Mouse (Mus musculus) CH12.LX (cell line): Measurements from ENCODE around the gene Mrpl9. TPM values are rescaled to one million over a fixed set of nuclear protein-coding genes. Genes with fewer than 3 reads are reported as not detected.

Source experiments
- DNase-seq: peaks from one replicate; pipeline ENCODE4 v3.0.0-alpha.2; 2013; ENCODE audit errors: extremely low read depth
- H3K27ac ChIP-seq: 2 replicates; pipeline ENCODE4 v1.5.1; 2012; ENCODE audit warnings: low read depth, mild to moderate bottlenecking, control low read depth, moderate library complexity; ENCODE audit not compliant: insufficient read depth
- H3K27me3 ChIP-seq: replicated peaks from 2 replicates; pipeline ENCODE3; 2012; ENCODE audit warnings: inconsistent platforms
- H3K36me3 ChIP-seq, 2 experiments: replicated peaks in 1 of 2; 2 replicates each; pipeline versions ENCODE3 to v1.6.1; 2012; ENCODE audit warnings: inconsistent platforms in 1 of 2, low read length in 1 of 2, mild to moderate bottlenecking in 1 of 2, mixed read lengths in 1 of 2, moderate library complexity in 1 of 2; ENCODE audit not compliant: control insufficient read depth in 1 of 2, insufficient read depth in 1 of 2
- H3K4me1 ChIP-seq, 2 experiments: 2 replicates each; pipeline ENCODE4 v1.6.1; 2012; ENCODE audit warnings: inconsistent platforms in 1 of 2, moderate library complexity in 1 of 2; ENCODE audit not compliant: insufficient read depth in 2 of 2, control insufficient read depth in 1 of 2
- H3K4me2 ChIP-seq: 2 replicates; pipeline ENCODE4 v1.6.1; 2012; ENCODE audit warnings: low read depth, mild to moderate bottlenecking, control low read depth; ENCODE audit not compliant: poor library complexity, insufficient read depth, severe bottlenecking
- H3K4me3 ChIP-seq, 3 experiments: fragments of 150-350 bp in 1 of 3; sonication (generic) in 1 of 3; replicated peaks in 1 of 3; 2 replicates each; pipeline versions ENCODE3 to v1.5.1; 2011 to 2012; ENCODE audit warnings: low read depth in 2 of 3, low read length in 2 of 3, mild to moderate bottlenecking in 2 of 3, moderate library complexity in 2 of 3, control low read depth in 1 of 3, improper control_type of control experiment in 1 of 3, inconsistent platforms in 1 of 3, mixed read lengths in 1 of 3; ENCODE audit not compliant: poor library complexity in 1 of 3
- H3K79me2 ChIP-seq: replicated peaks from 2 replicates; pipeline ENCODE4 v1.6.1; 2012; ENCODE audit warnings: mild to moderate bottlenecking, moderate library complexity; ENCODE audit not compliant: control insufficient read depth, poor library complexity, insufficient read depth, severe bottlenecking; ENCODE audit errors: extremely low read depth
- H3K9ac ChIP-seq: 2 replicates; pipeline ENCODE4 v1.6.1; 2012; ENCODE audit warnings: low read depth, mild to moderate bottlenecking, control low read depth, moderate library complexity; ENCODE audit not compliant: insufficient read depth
- H3K9me3 ChIP-seq: replicated peaks from 2 replicates; pipeline ENCODE3; 2012; ENCODE audit warnings: low read length, inconsistent platforms, mixed read lengths
- CHD2 ChIP-seq: IDR thresholded peaks from 2 replicates; pipeline ENCODE4 v1.6.1; 2011; ENCODE audit warnings: low read length, improper control_type of control experiment
- E2F4 ChIP-seq: IDR thresholded peaks from 2 replicates; pipeline ENCODE4 v1.6.1; 2011; ENCODE audit warnings: low read depth, low read length, improper control_type of control experiment; ENCODE audit not compliant: insufficient replicate concordance
- HCFC1 ChIP-seq: IDR thresholded peaks from 2 replicates; pipeline ENCODE4 v1.6.1; 2012; ENCODE audit warnings: low read depth, mild to moderate bottlenecking, inconsistent platforms, low read length, improper control_type of control experiment
- IRF4 ChIP-seq: IDR thresholded peaks from 2 replicates; pipeline ENCODE4 v1.6.1; 2014; ENCODE audit warnings: low read depth, mild to moderate bottlenecking, inconsistent platforms, low read length, improper control_type of control experiment
- MXI1 ChIP-seq: IDR thresholded peaks from 2 replicates; pipeline ENCODE4 v1.6.1; 2011; ENCODE audit warnings: mild to moderate bottlenecking, low read depth, low read length, improper control_type of control experiment
- NRF1 ChIP-seq: IDR thresholded peaks from 2 replicates; pipeline ENCODE4 v1.6.1; 2014; ENCODE audit warnings: low read depth, mild to moderate bottlenecking, inconsistent platforms, low read length, improper control_type of control experiment, moderate library complexity
- PAX5 ChIP-seq: IDR thresholded peaks from 2 replicates; pipeline ENCODE4 v1.6.1; 2012; ENCODE audit warnings: low read length, inconsistent platforms, mixed read lengths
- POLR2A ChIP-seq: IDR thresholded peaks from 2 replicates; pipeline ENCODE4 v1.6.1; 2011; ENCODE audit warnings: low read depth, mild to moderate bottlenecking, improper control_type of control experiment, low read length
- SIN3A ChIP-seq: IDR thresholded peaks from 2 replicates; pipeline ENCODE4 v1.6.1; 2012; ENCODE audit warnings: low read length, improper control_type of control experiment, inconsistent platforms
- UBTF ChIP-seq: IDR thresholded peaks from 2 replicates; pipeline ENCODE4 v1.6.1; 2012; ENCODE audit warnings: low read depth, mild to moderate bottlenecking, inconsistent platforms, low read length, improper control_type of control experiment, moderate library complexity
- ZMIZ1 ChIP-seq: IDR thresholded peaks from 2 replicates; pipeline ENCODE4 v1.6.1; 2012; ENCODE audit warnings: low read depth, mild to moderate bottlenecking, inconsistent platforms, low read length, improper control_type of control experiment
- ZNF384 ChIP-seq: IDR thresholded peaks from 2 replicates; pipeline ENCODE4 v1.6.1; 2012; ENCODE audit warnings: low read depth, low read length, improper control_type of control experiment, inconsistent platforms
- dilution Hi-C: fragments of 300-500 bp; cut with MboI; formaldehyde crosslinking; loops from 2 replicates; pipeline ENCODE4 v1.14.3; 2020; ENCODE audit warnings: low sequenced_read_pairs; ENCODE audit not compliant: extremely low pct_unique_long_range_greater_than_20kb, extremely low pct_ligation_motif_present
- in situ Hi-C: fragments of 300-500 bp; cut with MboI; formaldehyde crosslinking; loops from 3 replicates; pipeline ENCODE4 v1.14.3; 2019; ENCODE audit warnings: low sequenced_read_pairs, low pct_ligation_motif_present, low pct_unique_long_range_greater_than_20kb, mixed read lengths
- polyA plus RNA-seq: library from polyadenylated mRNA; unstranded; fragments of >175 nt; gene quantifications from 2 replicates; pipeline ENCODE4 v1.2.1, GENCODE M21; 2012; ENCODE audit warnings: low read depth; ENCODE audit not compliant: insufficient read length
- total RNA-seq, 2 experiments: library from RNA; depleted of rRNA; stranded (reverse); fragments of 300-350 nt in 1 of 2; fragments of >200 nt in 1 of 2; gene quantifications; 2 replicates each; pipeline ENCODE4 v1.2.3; 2012 to 2014

Gene Mrpl9
- total and polyA plus RNA-seq, 3 experiments, result 104 to 114 (median 111) TPM

- Histone ChIP-seq H3K9ac (no peak overlapping the region), H3K36me3 (peaks cover 0 to 14% of the 10 kb centered on the region in 2 experiments), H3K79me2 (no peaks in the 10 kb centered on the region), H3K27me3 (no peaks in the 10 kb centered on the region), H3K27ac (no peak overlapping the region), H3K9me3 (no peaks in the 10 kb centered on the region), H3K4me2 (no peak overlapping the region), H3K4me1 (peaks cover 4 to 39% of the 10 kb centered on the region in 2 experiments), H3K4me3 (no peak overlapping the region)
- in situ Hi-C loops (no loop called here), dilution Hi-C loops (no loop called here)
- DNase-seq, result no peak
- peak; percentile 30; the same call in 1 of the 2 replicates for TF ChIP-seq ZNF384
- no peak for TF ChIP-seq E2F4
- no peak for TF ChIP-seq HCFC1
- TF ChIP-seq SIN3A, result no peak
- no peak for TF ChIP-seq CHD2
- TF ChIP-seq POLR2A, result no peak
Observed at GRCm38 (mm10) chr3:94485922-94486321, 42.8 kb downstream of the Mrpl9 start.

DNA sequence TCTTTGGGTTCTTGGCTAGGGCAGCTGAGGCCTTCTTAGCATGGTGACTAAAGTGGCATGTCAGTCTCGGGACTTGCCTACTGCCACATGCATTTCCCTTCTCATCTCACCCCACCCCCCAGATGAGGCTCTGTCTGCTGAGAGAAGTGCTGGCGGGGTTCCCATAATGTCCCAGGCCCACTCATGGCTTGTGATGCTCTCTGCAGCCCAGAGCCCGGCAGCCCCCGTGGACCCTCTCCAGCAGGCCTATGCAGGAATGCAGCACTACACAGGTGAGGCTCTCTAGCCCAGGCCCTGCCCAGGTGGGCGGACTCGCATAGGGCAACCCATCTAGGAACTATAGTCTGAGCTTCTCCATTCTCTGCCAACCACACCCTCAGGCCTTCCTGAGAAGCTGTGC lies 44.5 kb downstream of the Mrpl9 start:
- Histone ChIP-seq H3K9me3 (no peaks in the 10 kb centered on the region), H3K79me2 (no peaks in the 10 kb centered on the region), H3K4me2 (no peak overlapping the region), H3K27me3 (no peaks in the 10 kb centered on the region), H3K27ac (no peak overlapping the region), H3K9ac (no peak overlapping the region)
- DNase-seq, result no peak
- in situ Hi-C loops, result no loop called here
- TF ChIP-seq MXI1 (no peak), IRF4 (no peak), UBTF (no peak), NRF1 (no peak)
- TF ChIP-seq, all 38 proteins: peak for 0
- Histone ChIP-seq H3K4me3 (no peak overlapping the region), H3K36me3 (peaks cover 0 to 25% of the 10 kb centered on the region in 2 experiments), H3K4me1 (peaks cover 4 to 31% of the 10 kb centered on the region in 2 experiments)
- dilution Hi-C loops, result no loop called here

- Histone ChIP-seq H3K4me3 (no peak overlapping the region), H3K4me1 (peaks cover 0 to 9% of the 10 kb centered on the region in 2 experiments; a peak in 1 of 4 replicates), H3K9me3 (no peaks in the 10 kb centered on the region), H3K79me2 (no peaks in the 10 kb centered on the region), H3K36me3 (peaks cover 9 to 92% of the 10 kb centered on the region in 2 experiments), H3K9ac (no peak overlapping the region), H3K27me3 (no peaks in the 10 kb centered on the region), H3K4me2 (no peak overlapping the region), H3K27ac (no peak overlapping the region)
- DNase-seq, result no peak
- dilution Hi-C loops, result no loop called here
- no peak for TF ChIP-seq PAX5
- no peak for TF ChIP-seq ZMIZ1
- in situ Hi-C loops, result no loop called here
Observed at GRCm38 (mm10) chr3:94497162-94497561, 54.0 kb downstream of the Mrpl9 start.

Other genes starting within 250 kb of the Mrpl9 start
- gene Gm5286, start 246.6 kb upstream of the Mrpl9 start, total RNA-seq (2012; rRNA removed), result not detected in 2 replicates
- gene Gm5286, start 246.6 kb upstream of the Mrpl9 start, total RNA-seq (2014; rRNA removed), result not detected in 2 replicates
- gene Gm5286, start 246.6 kb upstream of the Mrpl9 start, polyA plus RNA-seq, result not detected in 2 replicates
- gene Gm4778, start 179.3 kb upstream of the Mrpl9 start, total RNA-seq (2012; rRNA removed), result not detected in 2 replicates
- not detected in 2 replicates for gene Gm4778, start 179.3 kb upstream of the Mrpl9 start, total RNA-seq (2014; rRNA removed)
- not detected in 2 replicates for gene Gm4778, start 179.3 kb upstream of the Mrpl9 start, polyA plus RNA-seq
- 2.2 and 2.4 TPM in 2 replicates for gene Them4, start 133.2 kb upstream of the Mrpl9 start, total RNA-seq (2012; rRNA removed)
- gene Them4, start 133.2 kb upstream of the Mrpl9 start, total RNA-seq (2014; rRNA removed), result 6.3 and 7.2 TPM in 2 replicates
- 3.6 and 4.8 TPM in 2 replicates for gene Them4, start 133.2 kb upstream of the Mrpl9 start, polyA plus RNA-seq
- gene Them5, start 101.2 kb upstream of the Mrpl9 start, total RNA-seq (2012; rRNA removed), result not detected in 2 replicates
- not detected in 2 replicates for gene Them5, start 101.2 kb upstream of the Mrpl9 start, total RNA-seq (2014; rRNA removed)
- gene Them5, start 101.2 kb upstream of the Mrpl9 start, polyA plus RNA-seq, result not detected in 2 replicates
- gene C2cd4d, start 80.9 kb upstream of the Mrpl9 start, total RNA-seq (2012; rRNA removed), result not detected in 2 replicates
- not detected in 2 replicates for gene C2cd4d, start 80.9 kb upstream of the Mrpl9 start, total RNA-seq (2014; rRNA removed)
- gene C2cd4d, start 80.9 kb upstream of the Mrpl9 start, polyA plus RNA-seq, result not detected in 2 replicates
- 0.47 and 0.71 TPM in 2 replicates for gene Rorc, start 70.5 kb upstream of the Mrpl9 start, total RNA-seq (2012; rRNA removed)
- 1.2 TPM in 2 replicates for gene Rorc, start 70.5 kb upstream of the Mrpl9 start, total RNA-seq (2014; rRNA removed)
- 1.0 and 1.2 TPM in 2 replicates for gene Rorc, start 70.5 kb upstream of the Mrpl9 start, polyA plus RNA-seq
- gene Lingo4, start 44.8 kb upstream of the Mrpl9 start, total RNA-seq (2012; rRNA removed), result not detected in 2 replicates
- gene Lingo4, start 44.8 kb upstream of the Mrpl9 start, total RNA-seq (2014; rRNA removed), result not detected in 2 replicates
- not detected in 2 replicates for gene Lingo4, start 44.8 kb upstream of the Mrpl9 start, polyA plus RNA-seq
- gene Tdrkh, start 30.0 kb upstream of the Mrpl9 start, total RNA-seq (2012; rRNA removed), result not detected in 2 replicates
- gene Tdrkh, start 30.0 kb upstream of the Mrpl9 start, total RNA-seq (2014; rRNA removed), result not detected in 2 replicates
- not detected in 2 replicates for gene Tdrkh, start 30.0 kb upstream of the Mrpl9 start, polyA plus RNA-seq
- gene Oaz3, start 597 bp downstream of the Mrpl9 start, total RNA-seq (2012; rRNA removed), result 0.51 and 0.80 TPM in 2 replicates
- not detected in 2 replicates for gene Oaz3, start 597 bp downstream of the Mrpl9 start, total RNA-seq (2014; rRNA removed)
- gene Oaz3, start 597 bp downstream of the Mrpl9 start, polyA plus RNA-seq, result 0.29 and 0.71 TPM in 2 replicates
- 0.13 and 0.21 TPM in 2 replicates for gene Celf3, start 35.0 kb downstream of the Mrpl9 start, total RNA-seq (2012; rRNA removed)
- gene Celf3, start 35.0 kb downstream of the Mrpl9 start, total RNA-seq (2014; rRNA removed), result not detected in 2 replicates
- gene Celf3, start 35.0 kb downstream of the Mrpl9 start, polyA plus RNA-seq, result 0.56 and 0.70 TPM in 2 replicates
- not detected in 2 replicates for gene Riiad1, start 37.0 kb downstream of the Mrpl9 start, total RNA-seq (2012; rRNA removed)
- gene Riiad1, start 37.0 kb downstream of the Mrpl9 start, total RNA-seq (2014; rRNA removed), result not detected in 2 replicates
- gene Riiad1, start 37.0 kb downstream of the Mrpl9 start, polyA plus RNA-seq, result not detected in 2 replicates
- 23.1 and 24.9 TPM in 2 replicates for gene Snx27, start 139.4 kb downstream of the Mrpl9 start, total RNA-seq (2012; rRNA removed)
- gene Snx27, start 139.4 kb downstream of the Mrpl9 start, total RNA-seq (2014; rRNA removed), result 31.3 and 34.9 TPM in 2 replicates
- gene Snx27, start 139.4 kb downstream of the Mrpl9 start, polyA plus RNA-seq, result 30.2 and 35.3 TPM in 2 replicates
- not detected in 2 replicates for gene Gm10972, start 199.8 kb downstream of the Mrpl9 start, total RNA-seq (2012; rRNA removed)
- not detected in 2 replicates for gene Gm10972, start 199.8 kb downstream of the Mrpl9 start, total RNA-seq (2014; rRNA removed)
- gene Gm10972, start 199.8 kb downstream of the Mrpl9 start, polyA plus RNA-seq, result not detected in 2 replicates
- gene Tuft1, start 215.6 kb downstream of the Mrpl9 start, total RNA-seq (2012; rRNA removed), result 3.4 and 4.0 TPM in 2 replicates
- gene Tuft1, start 215.6 kb downstream of the Mrpl9 start, total RNA-seq (2014; rRNA removed), result 7.4 and 7.7 TPM in 2 replicates
- gene Tuft1, start 215.6 kb downstream of the Mrpl9 start, polyA plus RNA-seq, result 7.2 and 7.5 TPM in 2 replicates